Mouse (Mus musculus) layer of hippocampus, adult 11-12 months (tissue): Measurements from ENCODE around the gene Birc7.

ENCODE experiments used
- DNase-seq: peaks from one replicate; pipeline ENCODE4 v3.0.0; 2022; ENCODE audit warnings: low spot score

Gene Birc7

DNA sequence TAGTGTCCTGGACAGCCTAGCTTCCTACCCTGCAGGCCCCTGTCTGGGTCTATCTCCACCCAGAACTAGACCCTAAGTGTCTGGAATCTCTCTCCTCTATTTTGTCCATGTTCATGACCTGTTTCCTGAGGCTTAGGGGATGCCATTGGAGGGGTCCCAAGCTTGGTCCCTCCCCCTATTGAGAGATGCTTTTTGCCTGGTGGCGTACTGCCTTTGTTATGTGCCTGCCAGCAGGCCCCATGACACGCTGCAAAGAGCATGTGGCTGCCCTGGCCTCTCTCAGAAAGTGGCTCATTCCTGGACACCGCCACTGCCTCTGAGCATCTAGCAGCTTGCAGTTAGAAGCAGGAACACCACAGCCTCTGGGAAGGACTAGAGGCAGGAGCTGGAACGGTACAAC is at the start of gene Birc7:
TSS of gene Birc7 (plus strand) at position 301 of the 400 bp plus-strand sequence.
- DNase-seq = no peak

DNA sequence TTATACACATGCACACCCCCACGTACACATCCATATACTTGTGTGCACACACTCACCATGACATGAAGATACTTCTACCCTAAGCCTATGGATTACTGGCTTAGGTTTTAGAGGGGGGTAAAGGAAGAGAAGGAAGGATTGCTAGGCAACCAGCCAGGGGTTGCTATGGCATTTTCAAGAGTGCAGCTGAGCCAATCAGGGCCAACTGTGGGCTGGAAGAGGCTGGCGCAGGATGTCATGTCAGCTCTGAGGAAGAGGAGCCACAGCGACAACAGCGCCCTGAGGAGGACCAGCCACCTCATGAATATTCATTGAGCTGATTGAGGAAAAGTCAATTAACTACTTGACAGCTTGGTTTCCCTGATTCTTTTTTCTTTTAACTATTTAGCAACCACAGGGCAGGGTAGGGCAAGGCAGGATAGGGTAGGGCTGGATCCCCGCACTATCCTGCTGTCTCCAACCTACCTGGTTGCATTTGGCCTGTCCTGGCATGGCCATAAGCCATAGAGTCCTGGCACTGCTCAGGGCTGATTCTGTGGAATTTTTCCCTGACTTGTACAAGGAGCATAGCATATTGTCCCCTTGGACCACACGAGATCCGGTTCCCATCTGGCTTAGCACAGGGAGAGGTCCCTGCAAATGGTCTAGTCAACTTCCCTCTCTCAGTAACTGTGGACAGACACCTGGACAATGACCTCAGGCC is 49.3 kb upstream of the Birc7 start:
- DNase-seq = peak; percentile 78

GRCm38 (mm10) chr2:180881281-180881680 is 47.5 kb upstream of the Birc7 start:
- DNase-seq = no peak

GRCm38 (mm10) chr2:180885270-180885669 is 43.6 kb upstream of the Birc7 start:
- no peak for DNase-seq

GRCm38 (mm10) chr2:180889271-180889920 is 39.4 kb upstream of the Birc7 start:
- DNase-seq = no peak

- no peak for DNase-seq
These were observed 38.9 kb upstream of the Birc7 start for GRCm38 (mm10) chr2:180889921-180890280.

DNA sequence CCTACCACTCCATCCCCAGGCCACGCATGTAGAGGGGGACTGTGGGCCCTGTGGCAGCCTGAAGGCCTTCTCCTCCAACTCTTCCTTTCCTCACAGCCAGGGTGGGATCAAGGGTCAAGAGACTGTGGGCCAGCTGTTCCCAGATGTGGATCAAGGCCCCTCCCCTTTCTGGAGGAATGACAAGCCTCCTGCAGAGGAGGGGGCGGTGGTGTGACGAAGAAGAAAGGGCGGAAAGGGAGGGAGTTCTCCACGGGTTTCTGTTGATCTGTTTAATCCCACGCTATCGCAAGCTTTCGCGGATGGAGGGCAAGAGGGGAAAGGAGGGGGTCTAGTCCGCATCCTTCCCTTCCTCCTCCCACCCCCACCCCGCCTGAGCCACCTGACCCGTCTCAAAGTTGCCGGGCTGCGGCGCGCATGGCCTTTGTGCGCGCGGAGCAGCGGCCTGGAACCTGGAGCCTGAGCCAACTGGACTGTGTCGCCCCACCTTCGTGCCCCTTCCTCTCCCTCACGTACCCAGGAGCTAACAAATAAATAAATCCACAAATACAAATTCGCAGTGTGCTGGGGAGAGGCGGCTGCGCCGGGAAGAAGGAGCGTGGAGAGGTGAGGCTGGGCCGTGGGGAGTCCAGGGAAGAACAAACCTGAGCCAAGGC is 38.3 kb upstream of the Birc7 start:
- no peak for DNase-seq

DNA sequence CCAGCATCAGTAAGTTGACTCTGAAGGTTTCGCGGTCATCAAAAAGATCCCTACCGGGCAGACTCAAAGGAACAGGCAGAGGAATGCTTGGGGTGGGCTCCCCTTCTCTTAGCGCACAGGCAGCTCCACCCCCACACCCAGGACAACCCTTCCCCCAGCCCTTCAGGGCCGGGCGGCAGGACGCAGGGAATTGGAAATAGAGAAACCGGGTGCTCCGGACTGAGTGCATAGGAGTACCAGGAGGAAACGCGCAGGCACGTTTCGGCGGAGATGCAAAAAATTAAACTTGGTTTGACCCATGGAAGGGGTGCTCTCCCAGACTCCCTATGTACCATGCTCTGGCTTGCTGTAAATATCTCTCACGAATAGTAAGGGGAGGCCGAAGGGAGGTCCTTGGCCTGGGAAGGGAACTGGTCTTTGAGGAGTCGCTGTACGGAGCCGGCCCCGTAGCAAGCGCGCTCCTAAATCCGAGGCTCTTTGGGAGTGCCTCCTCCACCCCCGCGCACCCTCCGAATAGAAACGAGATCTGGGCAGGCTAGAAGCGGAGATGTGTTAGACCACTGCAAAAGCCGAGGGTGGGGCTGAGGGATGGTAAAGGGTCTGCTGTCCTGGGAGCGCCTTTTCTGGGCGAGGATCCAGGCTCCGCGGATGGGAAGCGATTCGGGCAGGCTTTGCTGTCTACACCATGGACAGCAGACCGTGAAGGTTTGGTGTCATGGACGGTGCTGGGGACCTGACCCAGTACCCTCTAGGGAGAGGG is 37.6 kb upstream of the Birc7 start:
- DNase-seq = peak; percentile 72

DNA sequence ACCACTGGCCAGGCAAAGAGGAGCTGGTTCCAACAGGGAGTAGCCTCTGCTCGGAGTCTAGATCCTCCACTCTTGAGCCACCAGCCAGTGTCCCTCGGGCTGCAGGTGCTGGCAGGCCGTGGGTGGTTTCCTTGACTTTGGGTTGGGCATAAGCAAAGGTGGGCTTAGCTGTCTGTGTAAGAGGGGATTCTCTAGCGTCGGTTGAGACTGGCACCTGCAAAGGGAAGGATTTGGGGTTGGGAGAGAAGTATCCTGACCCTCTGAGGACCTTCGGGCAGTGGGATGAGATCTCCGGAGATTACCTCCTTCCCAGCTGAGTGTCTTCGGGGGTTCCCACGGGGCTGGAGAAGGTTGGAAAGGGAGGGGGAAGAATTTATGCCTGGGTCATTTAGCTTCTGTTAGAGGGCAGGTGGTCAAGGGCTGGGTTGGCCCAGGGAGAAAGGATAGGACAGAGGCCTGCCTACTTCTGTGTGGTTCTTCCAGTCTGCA is 36.9 kb upstream of the Birc7 start:
- DNase-seq = no peak

DNA sequence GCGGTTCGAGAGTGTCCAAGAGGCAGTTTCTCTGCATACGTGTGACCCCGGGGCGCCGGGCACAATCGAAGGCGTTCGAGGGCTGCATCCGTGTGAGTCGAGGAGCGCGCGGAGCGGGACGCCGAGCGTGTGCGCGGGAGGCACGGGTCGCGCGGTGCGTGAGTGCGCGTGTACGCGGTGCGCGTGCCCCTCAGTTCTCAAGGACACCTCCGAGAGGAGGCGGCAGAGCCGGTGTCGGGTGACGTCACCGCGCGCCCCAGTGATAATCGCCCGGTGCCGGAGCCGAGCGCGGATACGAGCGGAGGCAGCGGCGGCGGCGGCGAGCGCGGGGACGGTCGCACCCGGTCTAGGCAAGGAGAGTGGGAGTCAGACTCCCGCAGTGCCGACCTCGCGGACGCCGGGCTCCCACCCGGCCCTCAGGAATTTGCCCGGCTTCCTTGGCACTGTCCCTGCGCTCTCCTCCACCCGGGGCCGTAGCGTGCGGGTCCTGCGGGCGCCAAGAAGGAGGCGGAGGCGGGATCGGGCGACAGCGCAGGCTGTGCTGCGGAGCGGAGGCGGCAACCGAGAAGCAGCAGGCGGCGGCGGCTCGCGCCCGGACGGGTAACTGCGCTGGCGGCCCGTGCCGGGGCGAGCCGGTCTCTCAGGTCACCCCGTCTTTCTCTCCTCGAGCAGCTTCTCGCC is 35.8 kb upstream of the Birc7 start:
- DNase-seq = peak; percentile 89

GRCm38 (mm10) chr2:180893537-180894028 is 35.2 kb upstream of the Birc7 start:
- peak; percentile 54 for DNase-seq

DNA sequence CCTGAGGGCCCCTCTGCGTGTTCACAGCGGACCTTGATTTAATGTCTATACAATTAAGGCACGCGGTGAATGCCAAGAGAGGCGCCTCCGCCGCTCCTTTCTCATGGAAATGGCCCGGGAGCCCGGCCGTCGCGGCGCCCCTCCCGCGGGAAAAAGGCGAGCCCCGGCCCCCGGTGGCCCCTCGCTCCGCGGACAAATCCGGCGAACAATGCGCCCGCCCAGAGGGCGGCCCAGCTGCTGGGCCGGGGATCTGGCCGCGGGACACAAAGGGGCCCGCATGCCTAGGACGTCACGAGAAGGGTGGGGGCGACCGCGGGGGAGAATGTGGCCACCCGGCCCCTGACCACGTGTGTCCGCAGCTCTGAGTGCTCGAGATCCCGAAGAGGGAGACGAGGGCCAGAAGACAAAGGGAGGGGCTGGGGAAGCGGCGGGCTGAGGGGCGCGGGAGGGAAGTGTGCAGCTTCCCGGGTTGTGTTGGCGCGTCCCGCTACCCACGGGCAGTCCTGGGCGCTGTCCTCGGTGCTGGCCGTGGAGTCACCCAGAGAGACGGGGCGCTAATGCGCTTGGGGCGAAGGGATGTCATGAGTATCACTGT is 34.7 kb upstream of the Birc7 start:
- peak; percentile 48 for DNase-seq

DNA sequence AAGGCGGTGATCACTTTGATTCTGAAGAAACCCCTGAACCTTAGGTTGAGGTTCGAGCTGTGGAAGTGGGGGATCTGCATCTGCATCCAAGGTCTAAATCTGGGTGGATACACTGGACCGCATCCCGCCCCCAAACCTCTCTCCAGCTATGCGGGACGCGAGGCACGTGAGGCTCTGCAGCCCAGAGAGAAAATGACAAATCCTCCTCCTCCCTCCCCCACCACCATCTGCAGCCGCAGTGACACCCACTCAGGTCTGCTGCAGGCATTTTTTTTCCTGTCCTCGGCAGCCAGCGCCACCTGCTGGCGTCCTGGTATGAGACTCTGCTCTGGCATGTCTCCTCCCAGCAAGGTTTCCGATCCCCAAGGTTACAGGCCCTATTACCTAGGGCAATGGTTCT is 34.1 kb upstream of the Birc7 start:
- DNase-seq = peak; percentile 90

DNA sequence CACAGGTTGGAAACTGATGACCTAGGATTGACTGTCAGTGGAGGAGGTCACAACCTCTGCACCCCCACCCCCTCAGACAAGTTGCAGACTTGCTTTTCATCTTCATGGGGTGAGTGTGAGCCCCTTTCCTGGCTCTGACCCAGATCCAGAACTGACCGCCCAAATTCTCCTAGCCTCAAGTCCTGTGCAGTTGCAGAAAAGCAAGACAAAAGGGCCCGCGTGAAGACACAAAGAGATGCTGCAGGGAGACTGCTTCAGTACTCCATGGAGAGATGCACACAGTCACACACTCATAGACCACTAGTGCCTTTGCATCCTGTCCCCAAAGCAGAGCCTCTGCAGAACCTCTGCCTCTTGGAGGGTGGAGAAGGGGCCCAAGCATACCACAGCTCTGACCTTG is 33.5 kb upstream of the Birc7 start:
- DNase-seq = peak; percentile 24

GRCm38 (mm10) chr2:180895837-180896525 is 32.8 kb upstream of the Birc7 start:
- DNase-seq = peak; percentile 30

DNA sequence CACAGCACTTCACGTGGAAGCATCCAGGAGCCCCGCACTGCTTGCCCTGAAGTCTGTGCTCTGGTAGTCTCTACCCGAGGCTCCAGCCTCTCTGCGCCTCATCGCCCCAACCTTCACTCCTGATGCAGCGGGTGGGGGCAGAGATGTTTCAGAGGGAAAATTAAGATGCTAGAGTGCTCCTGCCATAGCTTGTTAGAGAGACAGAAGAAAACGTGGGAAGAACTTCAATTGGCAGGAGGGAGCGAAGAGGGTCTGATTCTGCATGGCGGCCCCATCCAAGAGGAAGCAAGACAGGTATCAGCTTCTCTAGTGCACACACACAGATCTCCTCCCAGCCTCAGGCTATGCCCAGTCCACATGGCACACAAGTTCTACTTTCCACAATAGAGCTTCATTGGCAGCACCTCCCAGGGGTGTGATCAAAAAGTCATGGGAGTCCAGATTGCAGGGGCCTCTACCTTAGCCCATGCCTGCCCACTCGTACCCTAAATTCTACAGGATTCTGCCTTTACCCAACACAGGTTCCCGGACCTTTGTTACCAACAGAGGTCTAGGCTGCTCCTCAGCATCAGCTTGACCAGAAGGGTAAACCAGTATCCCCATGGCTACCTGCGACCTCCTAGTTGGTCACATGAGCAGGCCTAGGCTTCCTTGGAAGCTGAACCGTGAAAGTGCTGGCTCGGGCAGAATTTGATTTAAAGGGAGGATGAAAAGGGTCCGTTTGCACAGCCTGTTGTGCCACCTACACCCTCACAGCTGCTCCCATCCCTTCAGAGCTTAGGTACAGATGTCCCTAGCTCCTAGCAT is 31.8 kb upstream of the Birc7 start:
- peak; percentile 28 for DNase-seq

- no peak for DNase-seq
These were observed 31.0 kb upstream of the Birc7 start for GRCm38 (mm10) chr2:180897857-180898256.

GRCm38 (mm10) chr2:180902086-180902485 is 26.7 kb upstream of the Birc7 start:
- DNase-seq = no peak

DNA sequence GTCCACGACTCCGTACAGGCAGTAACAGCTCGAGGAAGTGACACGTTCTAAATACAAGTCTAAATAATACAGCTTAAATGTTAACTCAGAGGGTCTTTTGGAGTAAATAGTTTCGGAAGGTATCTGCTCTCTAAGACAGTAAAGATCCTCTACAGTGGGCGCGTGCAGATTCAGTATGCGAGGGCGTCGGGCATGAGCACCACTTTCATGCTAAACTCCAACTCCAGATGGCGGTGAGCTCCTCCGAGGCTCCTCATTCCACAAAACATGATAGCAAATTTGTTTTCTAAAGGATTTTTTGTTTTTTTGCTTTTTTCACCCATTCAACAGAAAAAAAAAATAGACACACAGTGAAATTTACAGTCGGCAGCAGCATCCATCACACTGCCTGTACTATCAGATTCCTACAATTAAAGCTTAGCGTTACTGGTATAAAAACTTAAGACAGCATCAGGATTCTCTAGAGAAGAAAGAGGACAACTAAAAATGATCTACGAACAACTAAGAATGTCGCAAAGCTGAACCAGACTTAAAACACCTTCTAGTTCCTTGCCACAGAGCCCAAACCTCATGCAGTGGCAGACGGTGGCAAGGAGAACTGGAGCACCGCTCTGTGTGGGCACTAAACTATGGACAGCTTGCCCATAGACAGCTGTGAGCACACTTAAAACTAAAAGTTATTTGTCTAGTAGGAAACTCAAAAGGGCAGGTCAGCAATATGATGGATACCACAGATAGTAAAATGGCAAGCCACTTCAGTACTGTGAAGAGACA is 24.2 kb upstream of the Birc7 start:
- no peak for DNase-seq
